Mouse (Mus musculus) megakaryocyte-erythroid progenitor cell, adult 5-6 weeks (primary cell): ENCODE data around the gene Adrb1. TPM values are rescaled to one million over a fixed set of nuclear protein-coding genes. Genes with fewer than 3 reads are reported as not detected.
"Not testable (repeated sequence)": the region's sequence is repeated elsewhere in the genome, so short reads cannot be mapped to it uniquely, and the experiment has no call there.

Source experiments
- ATAC-seq: replicated peaks from 2 replicates; pipeline ENCODE4 v1.8.0; 2016; ENCODE audit warnings: mild to moderate bottlenecking, inconsistent platforms; ENCODE audit not compliant: severe bottlenecking, poor library complexity, low FRiP score, low TSS enrichment
- total RNA-seq, 2 experiments: library from RNA; stranded (forward) in 1 of 2; stranded (reverse) in 1 of 2; fragments of 200-1000, 215-1000 nt in 1 of 2; fragments of >200 nt in 1 of 2; fragmentation: Nextera tagmentation in 1 of 2; gene quantifications; 2 replicates each; pipeline ENCODE4 v1.2.3; 2014 to 2017

Adrb1 gene
- total RNA-seq, 2 experiments from 2014 or later: not detected

DNA sequence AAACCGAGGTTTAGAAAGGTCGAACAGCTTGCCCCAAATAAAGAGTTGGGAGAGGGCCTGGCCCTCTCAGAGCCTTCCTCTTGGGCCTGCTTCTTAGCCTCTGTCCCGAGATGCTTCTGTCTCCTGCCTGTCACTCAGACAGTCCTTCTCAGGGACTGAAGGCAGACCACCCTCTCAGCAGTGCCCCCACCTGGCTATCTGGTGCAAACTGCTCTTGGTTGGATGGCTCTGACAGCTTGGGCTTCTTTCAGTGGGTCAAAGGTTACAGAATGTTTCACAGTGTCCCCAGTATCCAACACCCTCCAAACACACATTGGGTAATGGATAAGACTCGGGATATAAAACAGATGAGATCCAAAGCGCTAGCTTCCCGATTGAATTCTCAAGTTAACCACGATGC, 23.1 kb downstream of the Adrb1 start:
- ATAC-seq: no peak

DNA sequence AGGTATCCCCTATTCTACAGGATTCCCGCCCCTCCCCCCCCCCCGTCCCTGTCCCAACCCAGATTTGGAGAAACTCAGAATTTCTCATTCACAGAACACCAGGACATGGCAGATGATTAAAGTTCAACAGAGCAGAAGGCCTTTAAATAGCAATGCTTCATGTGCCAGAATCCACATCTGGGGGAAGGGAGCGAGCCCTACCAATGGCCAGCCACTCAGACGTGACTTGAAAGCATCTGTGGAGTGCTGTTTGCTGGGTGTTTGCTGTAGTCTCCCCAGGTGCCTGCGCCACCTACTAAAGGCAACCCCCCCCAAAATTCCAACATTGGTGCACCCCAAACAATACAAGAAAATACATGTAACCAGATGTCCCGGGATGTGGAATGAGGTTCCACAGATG, 23.5 kb downstream of the Adrb1 start:
- ATAC-seq: no peak

DNA sequence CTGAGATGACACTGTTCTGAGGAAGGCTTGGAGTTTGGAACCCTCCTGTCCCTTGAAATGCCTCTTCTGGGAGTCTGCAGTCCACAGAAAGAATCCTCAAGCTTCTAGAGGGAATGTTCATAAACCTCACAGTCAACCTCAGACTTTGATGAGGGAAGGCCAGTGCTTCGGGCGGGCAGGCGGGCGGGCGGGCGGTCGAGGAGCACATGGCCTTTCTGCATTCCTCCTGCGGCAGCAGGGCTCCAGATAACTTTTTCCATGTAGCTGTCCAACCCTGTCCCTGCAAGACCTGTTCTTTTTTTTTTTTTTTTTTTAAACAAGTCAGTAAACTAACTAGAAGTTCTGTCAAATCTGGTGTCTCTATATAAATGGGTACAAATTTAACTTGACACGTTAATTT, 24.6 kb downstream of the Adrb1 start:
- no peak for ATAC-seq

DNA sequence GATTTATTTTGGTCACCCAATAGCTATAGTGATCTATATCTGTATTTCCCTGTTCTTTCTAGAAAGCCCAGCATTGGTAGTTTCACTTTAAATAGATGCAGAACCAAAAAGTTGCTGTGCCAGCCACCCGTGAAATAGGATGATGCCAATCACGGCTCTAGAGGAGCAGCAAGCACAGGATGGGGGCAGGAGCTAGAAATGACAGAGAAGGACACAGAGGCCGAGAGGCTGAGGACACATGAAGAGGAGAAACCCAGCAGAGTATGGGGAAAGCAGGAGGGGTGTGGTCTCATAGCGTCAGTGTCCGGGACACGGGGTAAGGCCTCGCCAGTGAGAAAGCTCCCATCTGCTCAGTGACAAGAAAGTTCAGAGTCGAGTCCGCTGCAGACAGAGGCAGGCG, 25.9 kb downstream of the Adrb1 start:
- ATAC-seq: no peak

DNA sequence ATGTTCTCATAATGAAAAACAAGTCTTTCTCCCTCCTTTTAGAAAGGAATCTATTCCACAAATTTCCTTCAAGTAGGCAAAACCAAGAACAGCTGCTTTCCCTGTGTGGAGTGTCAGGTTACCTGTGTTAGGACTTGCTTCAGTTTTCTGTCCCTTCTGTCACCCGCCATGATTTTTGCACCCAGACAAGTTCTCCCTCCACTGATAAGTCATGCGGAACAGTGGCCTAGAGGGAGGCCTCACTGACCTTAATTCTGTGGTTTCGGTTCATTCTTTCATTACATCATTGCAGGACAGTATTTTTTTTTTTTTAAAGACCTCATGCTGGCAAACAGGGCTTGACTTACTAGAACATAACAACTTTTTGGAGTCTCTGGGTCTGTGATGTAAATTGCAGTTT, 27.3 kb downstream of the Adrb1 start:
- ATAC-seq: no peak

DNA sequence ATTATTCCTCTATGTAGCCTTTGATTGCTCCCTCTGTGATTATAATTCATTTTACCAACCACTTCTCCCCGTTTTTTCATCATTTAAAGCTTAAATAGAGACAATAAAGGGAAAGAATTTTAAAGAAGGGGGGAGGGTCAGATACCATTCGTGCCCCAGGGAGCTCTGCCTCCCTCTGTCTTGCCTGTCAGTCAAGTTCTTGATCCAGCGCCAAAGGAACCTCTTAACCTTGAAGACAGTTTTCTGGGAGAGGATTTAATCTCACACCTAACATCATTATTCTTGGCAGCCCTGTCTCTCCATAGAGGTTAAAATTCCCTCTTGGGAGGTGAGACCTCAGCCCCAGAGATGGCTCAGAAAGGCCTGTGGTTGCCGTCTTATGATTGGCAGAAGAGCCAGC, 28.7 kb downstream of the Adrb1 start:
- ATAC-seq: no peak

DNA sequence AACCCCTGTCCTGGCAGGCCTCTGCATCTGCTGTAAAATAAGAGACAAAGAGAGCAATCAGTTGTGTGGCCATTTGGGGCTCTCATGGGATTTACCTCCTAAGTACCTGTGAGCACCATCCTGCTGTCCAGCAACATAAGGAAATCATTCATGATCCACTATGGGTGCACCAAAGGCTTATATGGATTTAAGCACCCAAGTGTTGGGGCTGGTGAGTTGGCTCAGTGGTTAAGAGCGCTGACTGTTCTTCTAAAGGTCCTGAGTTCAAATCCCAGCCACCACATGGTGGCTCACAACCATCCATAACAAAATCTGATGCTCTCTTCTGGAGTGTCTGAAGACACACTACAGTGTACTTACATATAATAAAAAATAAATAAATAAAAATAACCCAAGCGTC, 32.5 kb downstream of the Adrb1 start:
- not testable (repeated sequence) for ATAC-seq

DNA sequence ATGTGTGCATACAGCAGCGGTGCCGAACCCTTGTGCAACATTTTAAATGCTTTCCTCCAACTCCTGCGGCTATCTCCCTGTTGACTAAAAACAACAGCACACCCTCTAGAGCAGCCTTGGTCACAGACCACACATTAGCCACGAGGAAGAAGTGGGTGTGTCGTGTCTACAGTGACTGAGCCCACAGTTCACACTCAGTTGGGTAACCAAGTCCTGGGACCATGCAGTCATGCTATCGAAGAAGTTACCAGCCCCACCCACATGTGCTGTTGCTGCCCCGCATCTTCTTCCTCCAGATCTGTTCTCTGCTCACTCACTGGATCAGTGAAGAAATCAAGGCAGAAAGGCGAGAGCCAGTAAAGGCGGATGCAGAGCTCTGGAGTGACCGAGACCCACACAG, 34.4 kb downstream of the Adrb1 start:
- ATAC-seq: no peak

DNA sequence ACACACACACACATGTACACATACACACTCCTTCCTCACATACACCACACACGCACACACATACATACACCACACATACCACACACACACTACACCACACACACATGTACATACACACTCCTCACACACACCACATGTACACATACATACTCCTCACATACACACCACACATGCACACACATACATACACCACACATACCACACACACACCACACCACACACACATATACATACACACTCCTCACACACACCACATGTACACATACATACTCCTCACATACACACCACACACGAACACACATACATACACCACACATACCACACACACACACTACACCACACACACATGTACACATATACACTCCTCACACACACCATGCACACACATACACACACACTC, 36.3 kb downstream of the Adrb1 start:
- ATAC-seq: no peak

DNA sequence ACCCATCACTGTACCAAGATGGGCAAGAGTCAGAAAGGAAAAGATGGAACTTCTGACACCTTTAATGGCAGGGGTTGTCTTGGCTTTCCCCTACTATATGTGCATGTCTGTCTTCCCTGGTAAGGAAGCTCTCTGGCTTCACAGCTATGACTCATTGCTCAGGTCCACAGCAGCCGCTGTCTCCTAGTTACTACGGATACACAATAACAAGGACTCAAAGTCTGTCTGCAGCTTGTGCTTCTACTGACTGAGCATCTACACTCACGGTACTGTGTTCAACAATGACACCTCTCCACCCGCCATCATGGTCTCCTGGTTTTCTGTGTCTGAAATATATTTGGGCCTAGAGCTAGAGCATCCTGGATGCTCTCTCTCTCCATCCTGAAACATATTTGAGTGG, 37.7 kb downstream of the Adrb1 start:
- ATAC-seq: no peak

DNA sequence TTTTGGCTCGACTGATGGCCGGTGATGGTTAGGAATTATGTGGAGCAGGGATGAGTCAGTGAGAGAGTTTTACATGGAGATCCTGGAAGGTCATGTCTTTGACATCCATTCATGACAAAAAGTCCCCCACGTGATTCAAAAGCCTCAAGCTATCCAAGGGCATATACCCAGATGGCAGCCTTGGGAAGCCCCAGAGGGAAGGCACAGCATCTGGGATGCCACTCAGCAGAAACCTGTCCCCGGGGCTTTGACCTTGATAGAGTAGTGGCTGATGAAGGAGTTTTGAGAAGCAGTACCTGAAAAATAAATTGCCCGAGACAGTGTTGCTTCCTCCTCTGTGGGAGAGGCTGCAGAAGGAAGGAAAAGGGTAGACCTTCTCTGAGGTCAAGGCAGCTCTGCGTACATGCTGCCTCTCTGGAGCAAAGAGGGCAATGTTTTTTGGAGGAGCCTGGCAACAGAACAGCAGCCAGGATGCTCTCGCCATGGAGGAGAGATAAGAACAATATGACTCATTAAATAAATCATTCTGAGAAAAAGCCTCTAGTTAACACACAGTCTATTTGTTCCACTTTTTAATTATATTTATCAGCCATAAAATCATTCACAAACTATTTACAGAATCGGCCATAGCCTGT, 38.4 kb downstream of the Adrb1 start:
- ATAC-seq: no peak

DNA sequence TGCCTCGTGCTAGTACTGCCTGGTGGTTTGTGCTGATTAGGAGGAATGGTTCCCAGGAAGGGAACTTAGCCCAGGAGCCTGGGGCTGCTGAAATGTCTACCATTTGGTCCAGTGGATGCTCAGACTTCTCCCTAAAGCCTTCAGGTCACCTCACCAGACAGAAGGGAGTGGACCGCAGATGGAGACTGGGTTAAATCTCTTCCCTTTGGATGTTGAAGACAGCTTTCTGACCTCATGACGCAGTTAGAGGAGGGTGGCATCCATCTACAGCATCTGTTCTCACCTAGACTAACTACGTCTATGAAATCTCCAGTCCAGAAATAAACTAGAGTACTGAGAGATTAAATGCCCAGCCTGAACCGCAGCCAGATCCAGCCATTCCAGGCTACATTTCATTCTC, 39.1 kb downstream of the Adrb1 start:
- ATAC-seq: no peak

DNA sequence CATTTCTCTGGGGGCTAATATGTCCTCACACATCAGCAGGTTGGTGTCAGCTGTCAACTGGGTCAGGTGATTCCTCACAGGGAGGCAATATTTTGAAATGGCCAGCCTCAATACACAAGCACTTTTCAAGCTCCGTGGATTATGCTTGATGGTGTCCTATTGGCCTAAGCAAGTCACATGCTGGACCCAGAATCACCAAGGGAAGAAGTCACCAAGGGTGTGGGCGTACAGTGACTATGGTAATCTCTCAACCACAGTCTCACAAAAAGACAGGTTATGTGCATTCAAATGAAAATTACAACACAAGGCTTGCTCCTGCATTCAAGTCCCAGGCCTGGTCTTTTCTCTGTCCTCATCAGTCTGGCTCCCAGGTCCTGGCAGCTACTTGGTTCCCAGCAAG, 39.7 kb downstream of the Adrb1 start:
- no peak for ATAC-seq

DNA sequence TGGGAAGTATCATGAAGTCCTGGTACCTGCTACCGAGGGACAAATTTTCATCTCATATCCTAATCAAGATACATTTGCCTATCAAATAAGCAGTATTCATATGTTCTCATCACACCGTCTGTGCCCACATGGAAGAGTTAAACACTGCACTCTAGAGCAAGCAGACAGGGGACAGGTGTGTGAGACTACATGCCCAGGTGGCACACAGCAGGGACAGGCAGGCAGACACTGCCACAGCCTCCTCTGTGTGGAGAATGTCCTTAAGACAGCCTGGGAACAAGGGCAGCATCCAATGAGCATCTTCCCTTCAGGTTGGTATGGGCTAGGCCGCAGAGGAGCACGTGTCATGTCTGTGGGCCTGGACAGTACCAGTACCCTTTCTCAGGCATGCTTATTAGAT, 40.7 kb downstream of the Adrb1 start:
- no peak for ATAC-seq

DNA sequence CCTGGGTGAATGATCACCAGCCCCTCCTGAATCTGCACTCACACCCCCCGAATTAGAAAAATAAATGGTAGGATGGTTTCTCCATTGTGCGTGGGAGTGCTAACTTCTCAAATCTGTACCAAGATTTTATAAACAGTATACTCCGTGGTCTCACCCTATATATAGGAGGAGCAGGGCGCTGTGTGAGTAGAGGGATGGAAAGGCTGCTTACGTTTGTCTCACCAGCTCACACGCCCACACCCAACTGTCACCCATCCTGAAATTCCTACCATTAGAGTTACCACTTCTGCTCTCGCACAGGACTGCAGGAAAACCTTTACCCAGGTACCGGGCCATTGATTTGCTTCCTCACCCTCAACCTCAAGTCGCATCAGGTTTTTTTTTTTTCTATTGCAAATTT, 47.0 kb downstream of the Adrb1 start:
- no peak for ATAC-seq

DNA sequence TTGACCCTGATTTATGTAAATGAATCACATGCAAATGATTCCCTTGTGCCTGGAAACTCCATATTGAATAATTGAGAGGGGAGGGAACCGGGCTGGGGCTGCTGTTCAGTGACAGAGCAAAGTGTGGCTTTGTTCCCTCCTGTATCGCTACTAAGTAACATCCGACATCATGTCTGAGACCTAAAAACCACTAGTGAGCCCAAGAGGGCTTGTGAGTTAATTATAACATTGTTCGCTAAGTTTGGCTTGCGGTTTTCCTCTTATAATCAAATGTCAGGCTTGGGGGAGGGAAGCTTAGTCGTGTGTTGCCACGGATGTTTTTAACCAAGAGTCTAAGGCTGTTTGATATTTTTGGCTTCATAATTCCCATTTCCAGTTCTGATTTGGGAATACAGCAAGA, 50.2 kb downstream of the Adrb1 start:
- no peak for ATAC-seq

DNA sequence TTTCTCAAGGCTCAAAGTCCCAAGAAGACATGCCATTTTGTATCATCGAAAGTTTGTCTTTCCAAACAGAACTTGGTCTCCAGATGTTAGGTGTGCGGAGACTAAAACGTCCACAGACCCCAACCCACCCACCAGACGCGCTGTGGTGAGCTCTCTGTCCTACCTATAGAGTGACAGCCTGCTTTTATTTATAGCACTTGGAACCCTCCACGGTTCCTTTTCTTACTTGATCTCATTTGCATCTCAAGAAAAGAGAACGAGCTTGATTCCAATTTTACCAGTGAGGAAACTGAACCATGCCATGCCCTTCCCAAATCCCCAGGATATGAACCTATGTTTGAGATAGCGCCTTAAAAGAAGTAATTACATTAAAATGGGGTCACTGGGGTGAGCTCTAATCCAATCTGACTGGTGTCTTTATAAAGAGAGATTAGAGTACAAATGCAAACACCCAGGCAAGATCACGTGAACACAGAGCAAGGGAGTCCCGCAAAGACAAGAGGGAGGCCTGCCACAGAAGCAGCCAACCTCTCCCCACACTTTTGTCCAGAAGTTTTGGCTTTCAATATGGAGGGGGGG, 51.5 kb downstream of the Adrb1 start:
- ATAC-seq: no peak

DNA sequence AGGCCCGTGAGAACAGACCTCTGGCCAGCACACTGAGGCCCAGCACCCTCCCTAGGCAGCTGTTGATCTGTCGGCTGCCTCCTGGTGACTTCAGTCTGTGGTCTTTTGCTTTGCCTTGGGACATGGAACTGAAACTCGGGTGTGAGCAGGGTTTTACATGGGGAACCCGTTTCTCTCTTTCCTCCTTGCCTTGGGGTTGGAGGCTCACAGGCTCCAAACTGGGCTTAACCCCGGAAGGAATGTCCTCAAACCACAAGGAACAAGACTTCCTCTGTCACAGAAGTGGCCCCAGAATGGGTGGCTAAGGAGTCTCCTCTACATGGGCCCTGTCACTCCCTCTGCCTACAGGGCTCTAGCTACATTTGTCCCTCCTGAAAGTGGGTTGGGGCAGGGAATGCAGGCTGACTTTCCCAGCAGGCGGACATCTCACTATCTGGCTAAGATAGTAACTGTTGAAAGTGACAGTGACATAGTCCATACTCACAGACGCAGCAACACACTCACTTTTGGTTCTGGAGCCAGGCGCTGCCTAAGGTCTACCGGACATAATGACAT, 52.5 kb downstream of the Adrb1 start:
- ATAC-seq: no peak

DNA sequence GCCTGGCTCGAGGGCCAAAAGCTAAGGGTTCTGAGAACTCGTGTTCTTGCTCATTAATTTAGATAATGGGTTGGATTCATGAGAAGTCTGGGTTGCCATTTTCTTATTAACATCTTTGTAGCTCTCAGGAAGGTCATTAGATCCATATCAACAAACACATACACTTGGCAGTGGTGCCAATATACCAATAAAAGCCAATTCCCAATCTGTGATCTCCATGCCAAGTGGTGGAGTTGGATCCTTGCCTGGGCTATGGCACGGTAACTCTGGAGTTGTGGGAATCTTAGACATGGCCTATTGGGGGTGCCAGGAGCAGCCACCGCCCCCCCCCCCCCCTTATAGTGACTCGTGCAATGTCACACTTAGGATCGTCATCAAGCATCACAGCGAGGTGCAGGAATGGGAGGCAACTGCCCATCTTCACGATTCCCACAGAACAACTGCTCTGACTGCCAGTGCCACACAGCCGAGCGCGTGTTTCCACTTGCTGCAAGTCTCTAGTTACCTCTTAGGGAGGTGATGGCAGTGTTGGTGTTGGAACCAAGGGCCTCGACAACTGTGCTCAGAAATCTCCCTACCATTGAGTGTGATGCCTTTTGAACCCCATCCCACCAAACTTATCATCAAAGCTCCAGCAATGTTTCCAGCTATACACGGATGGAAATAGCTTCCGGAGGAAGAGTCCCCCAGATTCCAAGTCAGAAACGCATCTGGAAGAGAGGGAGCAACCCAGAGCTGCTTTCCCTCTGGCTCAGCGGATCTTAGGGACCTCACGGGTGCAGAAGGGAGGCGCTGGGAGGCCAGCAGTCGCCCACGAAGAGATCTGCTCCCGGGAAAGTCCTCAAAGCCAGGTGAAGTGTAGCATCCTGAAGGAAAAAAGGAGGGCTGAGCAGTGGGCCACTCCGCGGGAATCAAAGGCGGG, 53.2 kb downstream of the Adrb1 start:
- ATAC-seq: no peak

DNA sequence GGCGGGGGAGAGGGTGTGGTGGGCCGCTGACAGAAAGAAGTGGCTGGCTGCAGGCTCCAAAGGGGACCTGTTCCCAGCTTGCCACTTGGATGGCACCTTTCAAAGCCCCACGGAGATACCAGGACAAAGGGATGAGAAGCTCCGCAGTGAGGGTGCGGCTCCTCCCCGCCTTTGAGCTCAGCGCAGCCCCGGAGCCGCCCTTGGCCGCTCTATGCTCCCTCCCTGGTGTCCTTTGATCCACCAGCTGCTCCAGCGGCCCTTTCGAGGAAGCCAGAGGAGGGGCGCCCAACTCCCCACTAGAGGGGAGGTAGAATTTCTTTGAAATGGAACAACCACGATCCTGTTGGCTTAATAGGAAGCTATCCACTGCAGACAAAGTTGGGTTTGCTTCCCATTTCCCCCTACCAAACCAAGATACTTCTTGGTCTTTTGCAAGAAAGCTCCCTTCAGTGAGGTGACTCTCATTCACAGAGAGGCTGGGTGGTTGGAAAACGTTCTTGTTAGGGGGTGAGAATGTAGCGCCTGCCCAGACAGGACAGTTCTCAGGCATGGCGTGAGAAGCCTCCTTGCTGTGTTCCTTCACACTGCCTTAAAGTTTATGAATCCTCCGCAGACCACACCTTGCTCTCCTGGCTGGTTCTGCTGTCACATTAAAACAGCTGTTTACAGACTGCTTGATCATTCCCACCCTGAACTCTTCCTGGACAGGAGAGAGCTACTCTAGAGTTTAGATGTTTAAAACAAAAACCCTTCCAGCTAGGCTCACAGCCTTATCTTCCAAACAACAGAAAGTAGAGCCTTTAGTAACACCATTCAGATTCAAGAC, 54.1 kb downstream of the Adrb1 start:
- ATAC-seq: no peak
